Mouse (Mus musculus) limb, embryonic 12.5 days (tissue): ENCODE data around the gene Rnf24. TPM values are rescaled to one million over a fixed set of nuclear protein-coding genes. Genes with fewer than 3 reads are reported as not detected.

Experiments
- ATAC-seq: fragments of 200-750 bp; cut with Nextera tagmentation; 2 replicates; pipeline ENCODE4 v1.8.0; 2017; ENCODE audit warnings: low read depth, moderate TSS enrichment; ENCODE audit not compliant: insufficient number of reproducible peaks, insufficient read depth, low FRiP score, low TSS enrichment
- H3K27ac ChIP-seq: fragments of 300-500 bp; sonication (generic); 2 replicates; pipeline ENCODE4 v1.5.1; 2016; ENCODE audit warnings: mild to moderate bottlenecking, moderate library complexity
- H3K27me3 ChIP-seq: fragments of 300-500 bp; sonication (generic); 2 replicates; pipeline ENCODE4 v1.6.1; 2016; ENCODE audit warnings: mild to moderate bottlenecking, moderate library complexity
- H3K36me3 ChIP-seq: fragments of 300-500 bp; sonication (generic); 2 replicates; pipeline ENCODE4 v1.6.1; 2016; ENCODE audit warnings: mild to moderate bottlenecking, moderate library complexity
- H3K4me1 ChIP-seq: fragments of 300-500 bp; sonication (generic); replicated peaks from 2 replicates; pipeline ENCODE4 v1.6.1; 2016
- H3K4me2 ChIP-seq: fragments of 300-500 bp; sonication (generic); 2 replicates; pipeline ENCODE4 v1.6.1; 2016; ENCODE audit warnings: mild to moderate bottlenecking, moderate library complexity
- H3K4me3 ChIP-seq: fragments of 300-500 bp; sonication (generic); replicated peaks from 2 replicates; pipeline ENCODE4 v1.5.1; 2016; ENCODE audit warnings: mild to moderate bottlenecking
- H3K9ac ChIP-seq: fragments of 300-500 bp; sonication (generic); replicated peaks from 2 replicates; pipeline ENCODE4 v1.6.1; 2016; ENCODE audit warnings: mild to moderate bottlenecking, moderate library complexity
- H3K9me3 ChIP-seq: fragments of 300-500 bp; sonication (generic); 2 replicates; pipeline ENCODE4 v1.6.1; 2016; ENCODE audit warnings: mild to moderate bottlenecking, moderate library complexity
- WGBS: fragments of 180-500 bp; shearing (Covaris S2); methylation state at CpG from one replicate; pipeline ENCODE4 v1.1.7; 2016; 5-methylcytosine and 5-hydroxymethylcytosine counted together
- polyA plus RNA-seq: library from polyadenylated mRNA; unstranded; fragments of >200 nt; fragmentation: Nextera tagmentation; extraction: Ambion mirVana; gene quantifications from 2 replicates; pipeline ENCODE4 v1.2.1, GENCODE M21; 2016

The Rnf24 gene
- 10.4 and 10.7 TPM in 2 replicates for polyA plus RNA-seq

- Histone ChIP-seq H3K4me2 (peak within 1 kb of the TSS; percentile 83), H3K9me3 (no peaks in the 10 kb centered on the region), H3K4me3 (peak within 1 kb of the TSS; percentile 94), H3K27ac (peak within 1 kb of the TSS; percentile 95), H3K4me1 (peaks cover 20% of the 10 kb centered on the region), H3K9ac (peak within 1 kb of the TSS; percentile 95), H3K36me3 (no peaks in the 10 kb centered on the region), H3K27me3 (no peaks in the 10 kb centered on the region)
- ATAC-seq = peak; percentile 93
- WGBS = under 1% methylated on average over 49 of the region's 54 CpGs
Measured at GRCm38 (mm10) chr2:131352747-131353563, at the start of gene Rnf24. Gene Rnf24, minus strand, starts transcription at chr2:131352892.

GRCm38 (mm10) chr2:131401794-131402495 is 49.3 kb upstream of the Rnf24 start:
- no peaks in the 10 kb centered on the region for H3K9me3 ChIP-seq
- H3K27me3 ChIP-seq = no peaks in the 10 kb centered on the region
- H3K36me3 ChIP-seq = no peaks in the 10 kb centered on the region
- peak overlapping the region; percentile 40 for H3K4me2 ChIP-seq
- no peak overlapping the region for H3K4me3 ChIP-seq
- peaks cover 26% of the 10 kb centered on the region for H3K4me1 ChIP-seq
- peak; percentile 88 for ATAC-seq
- no peak overlapping the region for H3K9ac ChIP-seq
- 13% methylated on average over 8 of the region's 8 CpGs for WGBS
- H3K27ac ChIP-seq = peak overlapping the region; percentile 95

DNA sequence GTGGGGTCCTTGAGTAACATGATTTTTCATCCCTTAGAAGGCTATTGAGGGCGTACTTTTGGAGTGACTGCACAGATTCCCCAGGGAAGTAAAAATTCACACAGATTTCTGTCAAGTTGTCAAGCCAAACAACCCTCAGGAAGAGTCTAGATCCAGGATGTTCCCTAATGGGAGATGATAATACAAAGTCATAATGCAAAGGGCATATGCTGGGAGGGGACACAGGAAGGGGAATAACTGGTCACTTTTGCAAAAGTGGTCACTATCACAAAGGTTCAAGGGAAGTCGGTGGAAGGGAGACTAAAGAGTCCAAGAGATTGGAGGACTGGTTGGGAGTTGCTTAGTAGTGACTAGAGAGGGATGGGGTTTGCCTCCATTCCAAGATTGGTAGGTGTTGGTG is 48.2 kb upstream of the Rnf24 start:
- Histone ChIP-seq H3K9ac (no peak overlapping the region), H3K4me3 (no peak overlapping the region), H3K27ac (peak overlapping the region; percentile 95), H3K9me3 (no peaks in the 10 kb centered on the region), H3K4me2 (no peak overlapping the region), H3K27me3 (no peaks in the 10 kb centered on the region), H3K36me3 (no peaks in the 10 kb centered on the region), H3K4me1 (peaks cover 27% of the 10 kb centered on the region)
- WGBS = 86% methylated on average over 2 of the region's 2 CpGs
- no peak for ATAC-seq

- no peak overlapping the region for H3K9ac ChIP-seq
- H3K4me3 ChIP-seq = no peak overlapping the region
- peaks cover 26% of the 10 kb centered on the region for H3K4me1 ChIP-seq
- H3K36me3 ChIP-seq = no peaks in the 10 kb centered on the region
- WGBS = 95% methylated on average over 5 of the region's 5 CpGs
- H3K27ac ChIP-seq = no peak overlapping the region
- ATAC-seq = no peak
- H3K4me2 ChIP-seq = no peak overlapping the region
- no peaks in the 10 kb centered on the region for H3K27me3 ChIP-seq
- no peaks in the 10 kb centered on the region for H3K9me3 ChIP-seq
Measured at GRCm38 (mm10) chr2:131397323-131397848, 44.7 kb upstream of the Rnf24 start.

DNA sequence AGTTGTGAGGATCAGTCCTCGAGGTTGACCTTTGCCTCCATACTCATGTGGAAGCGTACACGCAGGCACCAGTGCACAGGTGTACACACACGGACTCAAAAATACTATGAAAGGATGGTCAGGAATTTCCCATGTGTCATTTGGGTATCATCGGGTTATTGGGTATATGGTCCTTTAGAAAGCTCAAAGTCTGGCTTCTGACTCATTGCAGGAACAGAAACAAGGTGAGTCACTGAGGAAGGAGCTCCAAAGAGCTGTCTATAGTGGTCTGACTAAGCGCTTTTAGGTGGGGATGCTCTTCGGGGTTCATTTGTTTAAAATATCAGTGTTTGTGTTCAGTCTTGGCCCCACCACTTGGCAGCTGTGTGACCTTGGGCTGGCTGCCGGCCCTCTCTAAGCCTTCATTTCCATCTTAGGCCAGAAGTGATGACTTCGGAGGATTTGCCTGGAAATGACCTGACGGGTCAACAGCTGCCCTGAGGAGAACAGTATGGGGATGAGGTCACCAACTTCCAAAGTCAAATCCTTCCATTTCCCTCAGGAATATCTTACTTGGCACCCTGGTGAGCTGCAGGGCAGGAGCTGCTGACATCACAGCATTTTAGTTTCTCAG is 33.8 kb upstream of the Rnf24 start:
- 86% methylated on average over 10 of the region's 10 CpGs for WGBS
- H3K4me3 ChIP-seq = no peak overlapping the region
- H3K9me3 ChIP-seq = no peaks in the 10 kb centered on the region
- no peak for ATAC-seq
- no peak overlapping the region for H3K27ac ChIP-seq
- H3K27me3 ChIP-seq = no peaks in the 10 kb centered on the region; the same call in 1 of the 2 replicates
- H3K9ac ChIP-seq = no peak overlapping the region
- H3K4me2 ChIP-seq = no peak overlapping the region
- H3K36me3 ChIP-seq = no peaks in the 10 kb centered on the region
- no peaks in the 10 kb centered on the region for H3K4me1 ChIP-seq

- H3K4me2 ChIP-seq = no peak overlapping the region
- no peak for ATAC-seq
- H3K4me3 ChIP-seq = no peak overlapping the region
- H3K27me3 ChIP-seq = no peaks in the 10 kb centered on the region; the same call in 1 of the 2 replicates
- no peak overlapping the region for H3K27ac ChIP-seq
- WGBS = 78% methylated on average over 4 of the region's 4 CpGs
- H3K36me3 ChIP-seq = no peaks in the 10 kb centered on the region
- H3K9ac ChIP-seq = no peak overlapping the region
- no peaks in the 10 kb centered on the region for H3K4me1 ChIP-seq
- no peaks in the 10 kb centered on the region for H3K9me3 ChIP-seq
Measured at GRCm38 (mm10) chr2:131385176-131385575, 32.5 kb upstream of the Rnf24 start.

DNA sequence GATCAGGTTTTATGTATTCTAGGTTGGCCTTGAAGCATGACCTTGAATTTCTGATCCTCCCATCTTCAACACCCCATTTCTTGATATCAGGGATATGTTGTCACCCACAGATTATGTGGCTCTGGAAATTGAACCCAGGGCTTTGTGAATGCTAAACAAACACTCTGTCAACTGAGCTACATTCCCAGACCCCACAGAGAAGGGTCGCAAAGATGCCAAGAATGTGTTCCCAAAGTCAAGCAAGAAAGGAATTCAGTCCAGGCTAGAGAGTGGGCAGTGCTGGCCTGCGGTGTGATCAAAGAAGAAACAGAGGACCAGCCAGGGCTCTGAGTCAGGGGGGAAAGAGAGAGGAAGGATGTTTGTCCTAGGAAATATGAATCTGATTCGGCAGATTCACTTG is 26.8 kb upstream of the Rnf24 start:
- Histone ChIP-seq H3K27ac (no peak overlapping the region), H3K4me3 (no peak overlapping the region), H3K4me1 (no peaks in the 10 kb centered on the region), H3K36me3 (no peaks in the 10 kb centered on the region), H3K9ac (no peak overlapping the region), H3K27me3 (no peaks in the 10 kb centered on the region), H3K9me3 (no peaks in the 10 kb centered on the region), H3K4me2 (no peak overlapping the region)
- no peak for ATAC-seq
- WGBS = 83% methylated on average over 3 of the region's 3 CpGs

- H3K9me3 ChIP-seq = no peaks in the 10 kb centered on the region; the same call in 1 of the 2 replicates
Measured at GRCm38 (mm10) chr2:131378872-131379271, 26.2 kb upstream of the Rnf24 start.

DNA sequence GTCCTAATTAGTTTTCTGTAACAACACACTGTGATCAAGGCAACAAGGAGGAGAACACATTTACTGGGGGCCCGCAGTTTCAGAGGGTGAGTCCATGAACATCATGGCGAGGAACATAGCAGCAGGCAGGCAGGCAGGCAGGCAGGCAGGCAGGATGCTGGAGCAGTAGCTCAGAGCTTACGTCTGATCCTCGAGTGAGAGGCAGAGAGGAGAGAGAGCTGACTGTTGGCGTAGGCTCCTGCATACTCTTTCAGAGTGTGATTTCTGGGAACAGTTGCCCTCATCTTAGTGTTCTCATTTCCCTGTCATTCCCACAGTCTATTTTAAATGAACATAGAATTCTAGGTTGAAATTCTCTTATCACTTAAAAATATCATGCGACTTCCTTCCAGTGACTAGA is 24.4 kb upstream of the Rnf24 start:
- no peak overlapping the region for H3K4me3 ChIP-seq
- no peaks in the 10 kb centered on the region for H3K27me3 ChIP-seq
- ATAC-seq = no peak
- WGBS = 55% methylated on average over 6 of the region's 6 CpGs
- H3K27ac ChIP-seq = no peak overlapping the region
- H3K9me3 ChIP-seq = no peaks in the 10 kb centered on the region; the same call in 1 of the 2 replicates
- H3K4me1 ChIP-seq = no peaks in the 10 kb centered on the region
- H3K36me3 ChIP-seq = no peaks in the 10 kb centered on the region
- no peak overlapping the region for H3K9ac ChIP-seq
- no peak overlapping the region for H3K4me2 ChIP-seq

More at GRCm38 (mm10) chr2:131378872-131379271, 26.2 kb upstream of the Rnf24 start:
- 92% methylated on average over 5 of the region's 5 CpGs for WGBS
- Histone ChIP-seq H3K4me2 (no peak overlapping the region), H3K27ac (no peak overlapping the region), H3K4me3 (no peak overlapping the region), H3K9ac (no peak overlapping the region), H3K27me3 (no peaks in the 10 kb centered on the region), H3K4me1 (no peaks in the 10 kb centered on the region), H3K36me3 (no peaks in the 10 kb centered on the region)
- no peak for ATAC-seq

GRCm38 (mm10) chr2:131373656-131374055 is 21.0 kb upstream of the Rnf24 start:
- 82% methylated on average over 6 of the region's 6 CpGs for WGBS
- Histone ChIP-seq H3K4me2 (no peak overlapping the region), H3K4me3 (no peak overlapping the region), H3K27me3 (no peaks in the 10 kb centered on the region), H3K9ac (no peak overlapping the region), H3K36me3 (no peaks in the 10 kb centered on the region), H3K27ac (no peak overlapping the region), H3K9me3 (no peaks in the 10 kb centered on the region; the same call in 1 of the 2 replicates), H3K4me1 (no peaks in the 10 kb centered on the region)
- ATAC-seq = no peak
